Mouse (Mus musculus): ENCODE measurements around the gene Spsb2.

DNA sequence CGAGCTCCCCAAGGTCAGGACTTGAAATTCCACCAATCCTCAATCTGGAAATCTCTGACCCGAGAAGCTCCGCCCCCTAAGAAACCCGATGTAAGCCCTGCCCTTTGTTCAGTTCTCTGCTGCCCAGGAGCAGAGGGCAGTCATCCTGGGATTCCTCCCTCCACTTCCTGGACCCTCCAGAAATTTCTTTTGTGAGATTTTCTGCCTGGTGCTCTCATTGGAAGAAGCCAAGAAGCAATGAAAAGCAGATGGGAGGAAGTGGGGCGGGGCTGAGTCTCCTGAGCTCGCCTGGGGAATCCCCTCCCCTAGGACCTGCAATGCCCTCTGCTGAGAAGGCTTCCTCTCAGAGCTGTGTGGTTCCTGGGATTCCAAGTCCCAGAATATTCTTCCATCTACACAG, 26.0 kb upstream of the Spsb2 start:
- TF ChIP-seq POLR2A (IDR thresholded peaks at IDR 0.05; ENCODE audit: borderline replicate concordance, extremely low read depth, low read depth, low read length) (no peak), CTCF (IDR thresholded peaks at IDR 0.05; ENCODE audit: insufficient read depth, low read length) (no peak)

All from lung, adult 2 months (tissue).